Mouse (Mus musculus): ENCODE measurements around the gene Atp6v0a2. TPM values are rescaled to one million over a fixed set of nuclear protein-coding genes. Genes with fewer than 3 reads are reported as not detected.

Atp6v0a2 gene
- total and polyA plus RNA-seq, 3 experiments, result 7.7 to 13.2 (median 10.9) TPM

- in situ Hi-C loops (cut with MboI; ENCODE audit: low pct_ligation_motif_present, low pct_unique_long_range_greater_than_20kb, low sequenced_read_pairs), result no loop called here
These were observed 1.3 kb downstream of the Atp6v0a2 start for GRCm38 (mm10) chr5:124629641-124630040.

GRCm38 (mm10) chr5:124631685-124632084 is 3.3 kb downstream of the Atp6v0a2 start:
- Histone ChIP-seq H3K36me3 (replicated peaks in 1 of 2; ENCODE audit: control insufficient read depth in 1 of 2, insufficient read depth in 1 of 2, low read length in 1 of 2) (peaks cover 16 to 28% of the 10 kb centered on the region in 2 experiments), H3K4me3 (replicated peaks in 1 of 3; ENCODE audit: low read depth in 2 of 3, low read length in 2 of 3, poor library complexity in 1 of 3) (no peak overlapping the region), H3K4me2 (ENCODE audit: insufficient read depth, low read depth, poor library complexity, severe bottlenecking) (peak overlapping the region; percentile 39; the same call in 1 of the 2 replicates), H3K9me3 (replicated peaks; ENCODE audit: low read length) (no peaks in the 10 kb centered on the region), H3K9ac (ENCODE audit: insufficient read depth, low read depth) (no peak overlapping the region), H3K79me2 (replicated peaks; ENCODE audit: control insufficient read depth, extremely low read depth, insufficient read depth, poor library complexity, severe bottlenecking) (0 out of 2 replicates have a peak, but pooled peaks cover 3% of the 10 kb centered on the region), H3K4me1 (ENCODE audit: control insufficient read depth in 1 of 2, insufficient read depth in 2 of 2) (peaks cover 11 to 48% of the 10 kb centered on the region in 2 experiments), H3K27ac (ENCODE audit: insufficient read depth, low read depth) (no peak overlapping the region), H3K27me3 (replicated peaks) (no peaks in the 10 kb centered on the region)
- in situ Hi-C loops (cut with MboI; ENCODE audit: low pct_ligation_motif_present, low pct_unique_long_range_greater_than_20kb, low sequenced_read_pairs) (no loop called here), dilution Hi-C loops (cut with MboI; ENCODE audit: extremely low pct_ligation_motif_present, extremely low pct_unique_long_range_greater_than_20kb, low sequenced_read_pairs) (no loop called here)
- TF ChIP-seq TCF12 (IDR thresholded peaks at IDR 0.05; ENCODE audit: low read depth, low read length) (peak; percentile 50; the same call in 1 of the 2 replicates), HCFC1 (IDR thresholded peaks at IDR 0.05; ENCODE audit: low read depth, low read length) (no peak), RCOR1 (conservative IDR thresholded peaks at IDR 0.05; ENCODE audit: low read depth, low read length) (no peak), EP300 (IDR thresholded peaks at IDR 0.05; ENCODE audit: low read length) (0 out of 2 replicates have a peak, but pooled peaks have one; percentile 48), MAFK (IDR thresholded peaks at IDR 0.05; ENCODE audit: insufficient replicate concordance, low read length) (peak; percentile 99), TBP (conservative IDR thresholded peaks at IDR 0.05; ENCODE audit: low read depth, low read length) (no peak), MAX (IDR thresholded peaks at IDR 0.05; ENCODE audit: low read length) (no peak), IRF4 (IDR thresholded peaks at IDR 0.05; ENCODE audit: low read depth, low read length) (peak; percentile 52; the same call in 1 of the 2 replicates), ZKSCAN1 (IDR thresholded peaks at IDR 0.05; ENCODE audit: borderline replicate concordance, low read depth, low read length) (no peak), SIN3A (IDR thresholded peaks at IDR 0.05; ENCODE audit: low read length) (no peak), USF1 (IDR thresholded peaks at IDR 0.05; ENCODE audit: low read depth, low read length) (no peak), GABPA (IDR thresholded peaks at IDR 0.05; ENCODE audit: insufficient replicate concordance, low read depth, low read length) (no peak)
- no peak for DNase-seq (ENCODE audit: extremely low read depth)

More at GRCm38 (mm10) chr5:124629641-124630040, 1.3 kb downstream of the Atp6v0a2 start:
- no peaks in the 10 kb centered on the region for H3K9me3 ChIP-seq (replicated peaks; ENCODE audit: low read length)
- TF ChIP-seq EP300 (IDR thresholded peaks at IDR 0.05; ENCODE audit: low read length) (no peak), POLR2A (IDR thresholded peaks at IDR 0.05; ENCODE audit: low read depth, low read length) (no peak), RCOR1 (conservative IDR thresholded peaks at IDR 0.05; ENCODE audit: low read depth, low read length) (no peak)
- peak overlapping the region; percentile 73 for H3K9ac ChIP-seq (ENCODE audit: insufficient read depth, low read depth)
- H3K27me3 ChIP-seq (replicated peaks), result no peaks in the 10 kb centered on the region
- peaks cover 10 to 47% of the 10 kb centered on the region in 2 experiments for H3K4me1 ChIP-seq (ENCODE audit: control insufficient read depth in 1 of 2, insufficient read depth in 2 of 2)
- peak overlapping the region; percentile 84 for H3K4me2 ChIP-seq (ENCODE audit: insufficient read depth, low read depth, poor library complexity, severe bottlenecking)
- no peak for DNase-seq (ENCODE audit: extremely low read depth)
- dilution Hi-C loops (cut with MboI; ENCODE audit: extremely low pct_ligation_motif_present, extremely low pct_unique_long_range_greater_than_20kb, low sequenced_read_pairs), result no loop called here
- no peak overlapping the region for H3K27ac ChIP-seq (ENCODE audit: insufficient read depth, low read depth)
- peak overlapping the region; percentile 86 to 90 (median 90) for H3K4me3 ChIP-seq (replicated peaks in 1 of 3; ENCODE audit: low read depth in 2 of 3, low read length in 2 of 3, poor library complexity in 1 of 3)
- H3K79me2 ChIP-seq (replicated peaks; ENCODE audit: control insufficient read depth, extremely low read depth, insufficient read depth, poor library complexity, severe bottlenecking), result 0 out of 2 replicates have a peak, but pooled peaks cover 3% of the 10 kb centered on the region
- H3K36me3 ChIP-seq (replicated peaks in 1 of 2; ENCODE audit: control insufficient read depth in 1 of 2, insufficient read depth in 1 of 2, low read length in 1 of 2), result peaks cover 3 to 10% of the 10 kb centered on the region in 2 experiments

- TF ChIP-seq CHD2 (IDR thresholded peaks at IDR 0.05; ENCODE audit: low read length) (no peak), UBTF (IDR thresholded peaks at IDR 0.05; ENCODE audit: low read depth, low read length) (no peak), GABPA (IDR thresholded peaks at IDR 0.05; ENCODE audit: insufficient replicate concordance, low read depth, low read length) (no peak), ZNF384 (IDR thresholded peaks at IDR 0.05; ENCODE audit: low read depth, low read length) (no peak), TCF12 (IDR thresholded peaks at IDR 0.05; ENCODE audit: low read depth, low read length) (no peak), ELF1 (IDR thresholded peaks at IDR 0.05; ENCODE audit: low read depth, low read length) (no peak), USF2 (conservative IDR thresholded peaks at IDR 0.05; ENCODE audit: low read depth, low read length) (no peak), MAFK (IDR thresholded peaks at IDR 0.05; ENCODE audit: insufficient replicate concordance, low read length) (no peak), E2F4 (IDR thresholded peaks at IDR 0.05; ENCODE audit: insufficient replicate concordance, low read depth, low read length) (no peak), RCOR1 (conservative IDR thresholded peaks at IDR 0.05; ENCODE audit: low read depth, low read length) (no peak), SIN3A (IDR thresholded peaks at IDR 0.05; ENCODE audit: low read length) (no peak), IRF4 (IDR thresholded peaks at IDR 0.05; ENCODE audit: low read depth, low read length) (no peak), ZKSCAN1 (IDR thresholded peaks at IDR 0.05; ENCODE audit: borderline replicate concordance, low read depth, low read length) (no peak)
- H3K27me3 ChIP-seq (replicated peaks), result no peaks in the 10 kb centered on the region
- no peaks in the 10 kb centered on the region for H3K9me3 ChIP-seq (replicated peaks; ENCODE audit: low read length)
- in situ Hi-C loops (cut with MboI; ENCODE audit: low pct_ligation_motif_present, low pct_unique_long_range_greater_than_20kb, low sequenced_read_pairs) (no loop called here), dilution Hi-C loops (cut with MboI; ENCODE audit: extremely low pct_ligation_motif_present, extremely low pct_unique_long_range_greater_than_20kb, low sequenced_read_pairs) (no loop called here)
- no peak for DNase-seq (ENCODE audit: extremely low read depth)
- H3K4me3 ChIP-seq (replicated peaks in 1 of 3; ENCODE audit: low read depth in 2 of 3, low read length in 2 of 3, poor library complexity in 1 of 3), result no peak overlapping the region
- H3K79me2 ChIP-seq (replicated peaks; ENCODE audit: control insufficient read depth, extremely low read depth, insufficient read depth, poor library complexity, severe bottlenecking), result 0 out of 2 replicates have a peak, but pooled peaks cover 3% of the 10 kb centered on the region
- no peak overlapping the region for H3K4me2 ChIP-seq (ENCODE audit: insufficient read depth, low read depth, poor library complexity, severe bottlenecking)
- peaks cover 18 to 55% of the 10 kb centered on the region in 2 experiments for H3K4me1 ChIP-seq (ENCODE audit: control insufficient read depth in 1 of 2, insufficient read depth in 2 of 2)
- H3K36me3 ChIP-seq (replicated peaks in 1 of 2; ENCODE audit: control insufficient read depth in 1 of 2, insufficient read depth in 1 of 2, low read length in 1 of 2), result peaks cover 22 to 36% of the 10 kb centered on the region in 2 experiments
- H3K9ac ChIP-seq (ENCODE audit: insufficient read depth, low read depth), result no peak overlapping the region
- no peak overlapping the region for H3K27ac ChIP-seq (ENCODE audit: insufficient read depth, low read depth)
These were observed 4.1 kb downstream of the Atp6v0a2 start for GRCm38 (mm10) chr5:124632461-124632860.

Measured in CH12.LX (cell line).